Mouse (Mus musculus) embryo, embryonic 11.5 days (tissue): ENCODE measurements around the gene Sugt1.

ENCODE experiments used
- DNase-seq: peaks from one replicate; pipeline ENCODE4 v3.0.0-alpha.2; 2012; ENCODE audit warnings: low read depth, low spot score

Gene Sugt1

GRCm38 (mm10) chr14:79607352-79607751 lies 19.9 kb downstream of the Sugt1 start:
- no peak for DNase-seq

GRCm38 (mm10) chr14:79608286-79608685 lies 20.8 kb downstream of the Sugt1 start:
- DNase-seq, result no peak

GRCm38 (mm10) chr14:79617121-79617828 lies 29.8 kb downstream of the Sugt1 start:
- no peak for DNase-seq

GRCm38 (mm10) chr14:79619802-79620201 lies 32.3 kb downstream of the Sugt1 start:
- DNase-seq, result no peak

GRCm38 (mm10) chr14:79621143-79621542 lies 33.7 kb downstream of the Sugt1 start:
- DNase-seq, result no peak

GRCm38 (mm10) chr14:79632330-79632729 lies 44.8 kb downstream of the Sugt1 start:
- DNase-seq, result no peak

- no peak for DNase-seq
Observed at GRCm38 (mm10) chr14:79633196-79633595, 45.7 kb downstream of the Sugt1 start.

- DNase-seq, result no peak
Observed at GRCm38 (mm10) chr14:79636814-79637213, 49.3 kb downstream of the Sugt1 start.

- DNase-seq, result no peak
Observed at GRCm38 (mm10) chr14:79642063-79642462, 54.6 kb downstream of the Sugt1 start.

- no peak for DNase-seq
Observed at GRCm38 (mm10) chr14:79645378-79645777, 57.9 kb downstream of the Sugt1 start.

- no peak for DNase-seq
Observed at GRCm38 (mm10) chr14:79649680-79650079, 62.2 kb downstream of the Sugt1 start.

- no peak for DNase-seq
Observed at GRCm38 (mm10) chr14:79652654-79653053, 65.2 kb downstream of the Sugt1 start.

- no peak for DNase-seq
Observed at GRCm38 (mm10) chr14:79658286-79658685, 70.8 kb downstream of the Sugt1 start.

- no peak for DNase-seq
Observed at GRCm38 (mm10) chr14:79658748-79659508, 71.4 kb downstream of the Sugt1 start.

- no peak for DNase-seq
Observed at GRCm38 (mm10) chr14:79660467-79660866, 73.0 kb downstream of the Sugt1 start.

GRCm38 (mm10) chr14:79661005-79661917 lies 73.8 kb downstream of the Sugt1 start:
- DNase-seq, result no peak

- DNase-seq, result no peak
Observed at GRCm38 (mm10) chr14:79662001-79662400, 74.5 kb downstream of the Sugt1 start, which contains the start of gene Cnmd. Gene Cnmd, minus strand, starts transcription at chr14:79662170.

- DNase-seq, result no peak
Observed at GRCm38 (mm10) chr14:79671008-79671407, 83.5 kb downstream of the Sugt1 start.

- no peak for DNase-seq
Observed at GRCm38 (mm10) chr14:79672567-79672966, 85.1 kb downstream of the Sugt1 start.

- DNase-seq, result no peak
Observed at GRCm38 (mm10) chr14:79673083-79674013, 85.9 kb downstream of the Sugt1 start.
